In the genomic region with DNA sequence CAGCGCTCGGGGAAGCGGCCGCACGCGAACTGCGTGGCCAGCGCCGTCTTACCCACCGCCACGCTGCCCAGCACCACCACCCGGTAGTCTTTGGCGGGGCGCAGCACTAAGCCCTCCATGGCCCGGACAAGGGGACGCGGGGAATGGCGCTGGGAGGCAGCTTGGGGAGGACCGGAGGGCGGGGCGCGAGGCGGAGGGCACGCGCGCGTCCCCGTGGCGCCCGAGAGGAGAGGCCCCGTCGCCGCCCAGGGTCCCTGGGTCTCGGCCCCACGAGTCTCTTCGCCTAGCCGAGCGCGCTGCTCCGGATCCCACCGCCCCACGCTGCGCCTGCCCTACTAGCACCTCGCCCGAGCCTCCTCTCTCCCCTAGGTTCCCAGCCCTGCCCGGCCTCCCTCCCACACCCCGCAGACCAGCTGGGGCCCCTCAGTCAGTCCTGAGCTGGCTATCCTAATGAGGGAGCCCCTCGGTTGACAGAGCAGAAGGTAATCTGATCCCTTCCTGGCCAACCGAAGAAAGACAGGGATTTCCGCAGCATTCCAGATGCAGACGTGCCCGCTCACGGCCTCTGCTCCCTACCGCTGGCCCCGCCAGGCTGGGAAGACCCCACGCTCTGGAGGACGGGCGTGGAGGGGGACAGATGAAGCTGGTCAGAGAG, we compare ENCODE assay signal across 8 mouse cellular contexts. TPM values are rescaled to one million over a fixed set of nuclear protein-coding genes. Genes with fewer than 3 reads are reported as not detected.
DNase-seq lines count a peak whose midpoint lies in the region; ATAC-seq lines count a peak whose summit lies in the region.

A gene (minus strand): TSS at position 172 of the 655 bp plus-strand sequence.

- no peaks in the 10 kb centered on the region for H3K9me3 ChIP-seq in megakaryocyte, embryonic 14.5 days

- H3K27me3 ChIP-seq in megakaryocyte, embryonic 14.5 days (replicated peaks) = peaks cover 89% of the 10 kb centered on the region

- peak within 1 kb of the TSS; percentile 89 for H3K4me3 ChIP-seq in megakaryocyte, embryonic 14.5 days (replicated peaks)

- DNase-seq in embryo, embryonic 11.5 days (ENCODE audit: low read depth, low spot score) = peak; percentile 54
- peak; percentile 29 to 51 for DNase-seq in heart, postnatal 10 days
- DNase-seq in liver = peak; percentile 17
- peak; percentile 67 for DNase-seq in retina, embryonic 14.5 days (ENCODE audit: low spot score)
- no peak for DNase-seq in left cerebral cortex, adult 18-20 months (ENCODE audit: low spot score in 2 of 2)

- intact Hi-C loops in heart, postnatal 10 days (cut with DNase I) = no loop called here

- ATAC-seq in megakaryocyte, adult 5-6 weeks (ENCODE audit: poor library complexity, severe bottlenecking) = no peak
- ATAC-seq in inflammation-experienced regulatory T-cells, adult 6 months = no peak

- no peaks in the 10 kb centered on the region for H3K36me3 ChIP-seq in megakaryocyte, embryonic 14.5 days (replicated peaks; ENCODE audit: low read length)

- peaks cover 34% of the 10 kb centered on the region for H3K4me1 ChIP-seq in megakaryocyte, embryonic 14.5 days

RNA-seq across cellular contexts. Expression of the gene that starts here (rescaled TPM):
- 0.22 TPM in 1 of 2 replicates, not detected in the other for polyA plus RNA-seq in megakaryocyte, embryonic 14.5 days (2012; ENCODE audit: insufficient read depth, low replicate concordance)
- not detected in 2 replicates for total RNA-seq in megakaryocyte, adult 5-6 weeks (2015)
- total RNA-seq in megakaryocyte, adult 5-6 weeks (2017) = not detected in 2 replicates
- 1 to 10 TPM; 2.2 to 2.4 TPM for total RNA-seq in heart, postnatal 10 days (2021)
- total RNA-seq in left cerebral cortex, adult 18-20 months (2021) = 1 to 10 TPM; 3.4 to 5.0 TPM
- not detected for polyA plus RNA-seq in inflammation-experienced regulatory T-cells, adult 6 months (2017; shearing (Covaris generic))

Comparison
In these comparisons a context has a peak if more than half of its experiments do, and no peak if none do; other contexts are left out.
1. DNase-seq: peak in embryo, embryonic 11.5 days (single experiment), heart, postnatal 10 days (2 of 2), liver (single experiment) and retina, embryonic 14.5 days (single experiment); none in left cerebral cortex, adult 18-20 months (0 of 2).